Mouse (Mus musculus): ENCODE data around the gene Csad. TPM values are rescaled to one million over a fixed set of nuclear protein-coding genes. Genes with fewer than 3 reads are reported as not detected.
"Not testable (repeated sequence)": the region's sequence is repeated elsewhere in the genome, so short reads cannot be mapped to it uniquely, and the experiment has no call there.

Csad gene
- polyA plus RNA-seq, 1 experiment from 2014 or later, result 106 TPM

DNA sequence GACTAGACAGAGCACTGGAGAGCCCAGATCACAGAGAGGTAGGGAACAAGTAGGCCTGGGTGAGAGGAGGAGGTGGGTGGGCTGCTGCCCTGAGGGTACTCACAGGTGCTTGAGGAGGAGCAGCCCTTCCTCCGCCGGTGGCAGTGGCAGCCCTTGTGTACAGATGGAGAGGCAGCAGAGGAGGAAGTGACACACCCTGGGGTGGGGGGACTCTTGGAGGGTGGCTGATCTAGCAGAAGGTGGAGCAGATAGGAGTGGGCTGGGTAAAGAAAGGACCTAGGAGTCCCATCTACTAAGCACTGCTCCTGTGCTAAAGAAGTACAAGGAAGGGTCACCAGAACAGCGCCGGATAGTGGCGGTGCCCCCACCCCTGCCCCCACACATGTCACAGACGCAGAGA is 27.2 kb upstream of the Csad start, which contains the start of gene Itgb7:
Gene Itgb7, minus strand, starts transcription at position 197 of the 400 bp plus-strand sequence.
- Histone ChIP-seq H3K4me2 (replicated peaks) (no peak within 1 kb of the TSS), H3K27me3 (no peaks in the 10 kb centered on the region), H3K9me3 (replicated peaks) (no peaks in the 10 kb centered on the region), H3K27ac (replicated peaks) (peak within 1 kb of the TSS; percentile 51), H3K9ac (no peak within 1 kb of the TSS), H3K4me1 (peaks cover 32% of the 10 kb centered on the region), H3K36me3 (peaks cover 30% of the 10 kb centered on the region), H3K4me3 (replicated peaks) (no peak within 1 kb of the TSS)
- 39% methylated on average over 6 of the region's 6 CpGs for WGBS
- no peak for ATAC-seq (ENCODE audit: insufficient number of reproducible peaks, low FRiP score, low TSS enrichment, low read depth)

DNA sequence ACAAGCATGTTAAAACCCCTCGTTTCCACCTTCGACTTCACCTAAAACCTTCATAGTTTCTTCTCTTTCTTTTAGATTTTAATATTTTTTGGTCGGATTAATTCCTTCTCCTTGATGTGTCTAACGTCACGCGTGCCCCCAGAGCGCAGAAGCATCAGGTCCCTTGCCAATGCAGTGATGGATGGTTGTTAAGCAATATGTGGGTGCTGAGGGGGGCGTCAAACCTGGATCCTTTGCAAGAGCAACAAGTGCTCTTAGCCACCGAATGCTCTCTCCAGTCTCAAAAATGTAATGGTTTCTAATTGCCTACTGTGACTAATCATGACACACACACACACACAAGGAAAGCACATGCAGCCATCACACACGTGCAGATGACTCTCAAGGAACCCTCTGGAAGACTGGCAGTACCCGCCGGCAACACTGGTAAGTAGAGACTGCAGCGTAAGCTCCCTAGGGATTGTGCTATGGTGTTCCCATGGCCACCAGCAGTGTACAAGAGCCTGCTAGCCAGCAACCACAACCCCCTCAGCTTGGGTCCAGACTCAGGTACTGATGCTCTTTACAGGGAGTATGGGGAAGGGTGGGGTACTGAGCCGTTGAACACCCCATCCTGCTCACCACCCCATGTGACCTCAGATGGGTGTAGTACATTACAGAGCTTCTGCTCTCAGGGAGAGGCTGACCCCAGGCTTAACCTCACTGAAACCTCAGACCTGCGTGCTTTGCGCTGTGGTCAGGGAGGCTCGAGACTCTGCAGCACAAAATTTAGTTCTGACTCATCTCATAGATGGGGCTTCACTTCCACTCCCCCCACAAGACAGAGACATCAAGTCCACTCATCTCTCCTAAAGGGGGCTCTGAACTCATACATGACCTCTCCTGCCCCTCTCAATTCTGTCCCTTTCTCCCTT is 26.1 kb upstream of the Csad start:
- Histone ChIP-seq H3K27ac (replicated peaks) (no peak overlapping the region; the same call in 1 of the 2 replicates), H3K9ac (no peak overlapping the region), H3K4me2 (replicated peaks) (no peak overlapping the region), H3K4me3 (replicated peaks) (no peak overlapping the region), H3K4me1 (peaks cover 27% of the 10 kb centered on the region), H3K9me3 (replicated peaks) (no peaks in the 10 kb centered on the region), H3K36me3 (peaks cover 20% of the 10 kb centered on the region), H3K27me3 (no peaks in the 10 kb centered on the region)
- 0 out of 2 replicates have a peak, but pooled peaks have one; percentile 22 for ATAC-seq (ENCODE audit: insufficient number of reproducible peaks, low FRiP score, low TSS enrichment, low read depth)
- WGBS, result 68% methylated on average over 17 of the region's 17 CpGs

DNA sequence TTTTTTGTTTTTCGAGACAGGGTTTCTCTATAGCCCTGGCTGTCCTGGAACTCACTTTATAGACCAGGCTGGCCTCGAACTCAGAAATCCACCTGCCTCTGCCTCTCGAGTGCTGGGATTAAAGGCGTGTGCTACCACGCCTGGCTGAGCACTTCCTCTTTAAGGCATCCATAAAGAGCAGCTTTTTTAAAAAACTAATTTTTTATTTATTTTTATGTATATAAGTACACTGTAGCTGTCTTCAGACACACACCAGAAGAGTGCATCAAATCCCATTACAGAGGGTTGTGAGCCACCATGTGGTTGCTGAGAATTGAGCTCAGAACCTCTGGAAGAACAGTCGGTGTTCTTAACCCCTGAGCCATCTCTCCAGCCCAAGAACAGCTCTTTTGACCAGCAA is 21.1 kb upstream of the Csad start:
- not testable (repeated sequence) for H3K36me3 ChIP-seq; H3K27me3 ChIP-seq; H3K4me2 ChIP-seq (replicated peaks); H3K9me3 ChIP-seq (replicated peaks); H3K9ac ChIP-seq; ATAC-seq (ENCODE audit: insufficient number of reproducible peaks, low FRiP score, low TSS enrichment, low read depth); H3K27ac ChIP-seq (replicated peaks); H3K4me3 ChIP-seq (replicated peaks)
- 81% methylated on average over 6 of the region's 6 CpGs for WGBS
- H3K4me1 ChIP-seq, result peaks cover 18% of the 10 kb centered on the region

DNA sequence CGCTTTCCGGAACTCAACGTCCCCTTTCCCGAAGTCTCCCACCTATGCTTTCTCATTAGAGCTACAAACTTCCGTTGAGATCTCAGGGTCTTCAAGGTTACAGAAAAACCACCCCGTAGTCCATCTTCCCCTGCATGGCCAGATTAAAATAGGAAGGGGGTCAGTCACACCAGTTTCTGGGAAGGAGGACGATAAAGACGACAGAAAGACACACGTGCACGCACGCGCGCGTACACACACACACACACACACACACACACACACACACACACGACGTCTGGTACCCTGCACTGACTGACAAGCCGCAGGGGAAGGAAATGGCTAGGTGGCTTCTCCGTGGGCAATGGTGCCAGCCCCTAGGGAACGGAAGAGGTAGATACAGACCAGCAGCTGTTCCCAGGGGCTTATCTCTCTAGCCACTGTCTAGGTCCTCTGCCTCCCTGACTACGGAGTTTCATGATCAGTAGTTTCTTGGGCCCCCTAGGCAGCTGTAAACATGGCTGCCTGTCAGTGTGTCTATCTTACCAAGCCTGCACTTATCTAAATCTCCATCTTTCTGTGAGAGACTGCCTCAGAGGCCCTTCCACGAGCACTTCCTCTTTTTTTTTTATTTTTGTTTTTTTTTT is 20.6 kb upstream of the Csad start:
- WGBS, result 13% methylated on average over 21 of the region's 21 CpGs
- H3K9ac ChIP-seq, result 0 out of 2 replicates have a peak overlapping the region, but pooled peaks have one; percentile 35
- ATAC-seq (ENCODE audit: insufficient number of reproducible peaks, low FRiP score, low TSS enrichment, low read depth), result no peak
- H3K4me1 ChIP-seq, result peaks cover 18% of the 10 kb centered on the region
- H3K4me3 ChIP-seq (replicated peaks), result peak overlapping the region; percentile 48
- H3K9me3 ChIP-seq (replicated peaks), result no peaks in the 10 kb centered on the region
- no peaks in the 10 kb centered on the region for H3K36me3 ChIP-seq
- H3K27me3 ChIP-seq, result no peaks in the 10 kb centered on the region
- H3K4me2 ChIP-seq (replicated peaks), result peak overlapping the region; percentile 90
- no peak overlapping the region for H3K27ac ChIP-seq (replicated peaks)

DNA sequence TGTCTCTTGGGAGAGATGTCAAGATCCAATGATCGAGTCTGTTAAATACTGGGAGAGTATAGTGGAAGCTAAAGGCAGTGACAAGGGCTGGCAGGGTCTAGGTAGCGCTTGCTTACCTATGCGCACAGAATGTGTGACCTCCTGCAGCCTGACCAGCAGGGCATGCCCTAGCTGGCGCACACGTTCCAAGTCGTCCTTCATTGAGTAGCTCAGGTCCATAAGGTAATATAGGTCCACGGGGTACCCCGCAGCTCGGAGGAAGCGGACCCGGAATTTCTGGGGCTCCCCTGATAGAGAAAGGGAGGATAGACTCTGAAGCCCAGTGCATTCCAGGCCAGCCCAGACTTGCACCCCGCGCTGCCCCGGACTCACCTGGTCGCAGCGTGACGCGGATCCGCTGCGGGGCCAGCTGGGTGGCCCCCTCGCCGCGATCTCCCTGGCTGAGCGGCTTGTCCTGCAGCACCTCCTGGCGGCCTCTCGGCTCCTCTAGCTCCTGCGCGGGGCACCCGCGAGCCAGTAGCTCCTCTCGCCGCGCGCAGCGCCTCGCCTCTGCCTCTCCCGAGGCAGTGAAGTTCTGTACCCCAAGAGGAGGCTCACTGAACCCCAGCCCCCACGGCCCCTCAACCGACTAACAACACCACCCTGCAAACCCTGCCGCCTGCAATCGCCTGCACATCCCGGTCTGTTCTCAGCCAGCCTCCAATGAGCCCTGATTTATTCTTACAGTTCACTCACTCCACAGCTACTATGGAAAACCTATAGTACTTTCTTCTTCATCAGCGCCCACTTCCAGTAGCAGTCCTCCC is 19.9 kb upstream of the Csad start:
- peak overlapping the region; percentile 90 for H3K4me2 ChIP-seq (replicated peaks)
- no peaks in the 10 kb centered on the region for H3K36me3 ChIP-seq
- H3K9me3 ChIP-seq (replicated peaks), result no peaks in the 10 kb centered on the region
- H3K9ac ChIP-seq, result peak overlapping the region; percentile 35; the same call in 1 of the 2 replicates
- WGBS, result 3% methylated on average over 43 of the region's 43 CpGs
- H3K27ac ChIP-seq (replicated peaks), result no peak overlapping the region
- H3K4me1 ChIP-seq, result peaks cover 18% of the 10 kb centered on the region
- H3K27me3 ChIP-seq, result no peaks in the 10 kb centered on the region
- peak overlapping the region; percentile 48 for H3K4me3 ChIP-seq (replicated peaks)
- ATAC-seq (ENCODE audit: insufficient number of reproducible peaks, low FRiP score, low TSS enrichment, low read depth), result peak; percentile 84

DNA sequence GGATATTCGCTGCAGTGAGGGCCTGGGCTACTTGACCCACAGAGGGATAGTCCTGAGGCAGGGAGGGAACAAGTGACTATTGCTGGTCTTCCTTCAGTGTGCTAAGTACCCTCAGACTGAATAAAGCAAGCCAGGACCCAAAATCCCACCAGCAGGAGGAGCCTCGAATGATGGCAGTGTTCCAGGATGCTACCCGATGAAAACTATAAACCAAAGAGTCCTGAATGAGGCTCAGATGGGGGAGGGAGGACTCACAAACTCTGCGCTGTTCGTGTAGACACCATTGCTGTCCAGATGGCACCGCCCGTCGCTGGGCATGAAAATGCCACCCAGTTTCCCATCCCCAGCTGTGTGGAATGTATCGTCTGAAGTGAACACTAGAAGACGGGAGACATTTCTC is 17.9 kb upstream of the Csad start:
- Histone ChIP-seq H3K27me3 (no peaks in the 10 kb centered on the region), H3K9ac (no peak overlapping the region), H3K4me1 (peaks cover 18% of the 10 kb centered on the region), H3K36me3 (no peaks in the 10 kb centered on the region), H3K9me3 (replicated peaks) (no peaks in the 10 kb centered on the region), H3K27ac (replicated peaks) (no peak overlapping the region), H3K4me2 (replicated peaks) (no peak overlapping the region), H3K4me3 (replicated peaks) (no peak overlapping the region)
- ATAC-seq (ENCODE audit: insufficient number of reproducible peaks, low FRiP score, low TSS enrichment, low read depth), result no peak
- WGBS, result 48% methylated on average over 10 of the region's 10 CpGs

DNA sequence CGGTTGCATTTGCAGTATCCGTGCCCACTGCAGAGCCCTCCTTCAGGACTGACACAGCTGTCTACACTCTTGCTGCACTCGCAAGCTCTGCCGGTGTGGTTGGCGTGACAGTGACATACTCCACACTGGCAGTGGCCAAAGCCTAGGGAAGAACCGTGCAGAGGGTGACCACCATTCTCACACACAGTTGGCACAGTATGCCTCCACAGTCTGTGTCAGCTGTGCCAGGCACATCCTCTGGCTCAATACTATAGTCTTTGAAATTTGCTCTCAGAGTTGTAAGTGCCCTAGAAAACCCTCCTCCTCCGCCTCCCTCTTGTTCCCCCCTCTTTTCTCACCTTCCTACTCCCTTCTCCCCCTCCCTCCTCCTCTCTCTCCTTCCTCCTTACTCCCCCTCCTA is 12.8 kb upstream of the Csad start:
- Histone ChIP-seq H3K36me3 (peaks cover 40% of the 10 kb centered on the region), H3K4me1 (peaks cover 1% of the 10 kb centered on the region; the same call in 1 of the 2 replicates), H3K9ac (no peak overlapping the region), H3K9me3 (replicated peaks) (no peaks in the 10 kb centered on the region), H3K27ac (replicated peaks) (no peak overlapping the region), H3K4me3 (replicated peaks) (no peak overlapping the region), H3K27me3 (no peaks in the 10 kb centered on the region), H3K4me2 (replicated peaks) (no peak overlapping the region)
- WGBS, result 86% methylated on average over 7 of the region's 7 CpGs
- no peak for ATAC-seq (ENCODE audit: insufficient number of reproducible peaks, low FRiP score, low TSS enrichment, low read depth)

DNA sequence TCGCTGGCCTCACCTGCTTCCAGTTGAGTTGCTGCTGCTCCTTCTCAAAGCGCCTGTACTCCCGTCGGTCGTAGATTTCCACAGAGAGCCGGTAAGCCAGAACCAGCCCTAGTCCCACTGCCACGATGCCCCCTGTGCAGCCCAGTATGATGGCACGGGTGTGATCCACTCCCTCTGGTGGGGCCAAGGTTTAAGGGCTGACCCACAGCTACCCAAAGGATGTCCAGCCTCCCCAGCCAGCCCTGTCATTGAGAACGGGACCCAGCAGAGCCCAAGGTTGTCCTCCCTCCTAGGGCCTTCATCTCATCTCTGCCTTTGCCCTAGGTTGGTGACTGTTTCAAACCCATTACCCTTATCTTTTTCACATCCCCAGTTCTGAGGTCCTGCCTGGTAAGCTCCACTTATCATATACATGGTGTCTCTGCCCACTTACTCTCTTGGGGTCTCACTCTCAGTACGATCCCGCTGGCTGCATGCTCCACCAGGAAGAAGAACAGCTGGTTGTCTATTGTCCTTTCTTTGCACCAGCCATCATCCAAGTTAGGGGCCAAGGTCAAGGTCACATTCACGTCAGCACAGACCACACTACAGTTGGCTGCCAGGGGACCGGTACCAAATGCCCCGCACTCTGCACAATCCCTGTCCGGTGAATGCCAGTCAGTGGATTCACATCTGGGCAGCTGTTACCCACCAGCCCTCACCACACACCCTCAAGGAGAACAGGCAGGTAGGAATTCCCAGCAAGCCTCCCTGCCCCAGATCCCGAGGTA is 12.1 kb upstream of the Csad start:
- no peak overlapping the region for H3K9ac ChIP-seq
- 82% methylated on average over 16 of the region's 16 CpGs for WGBS
- H3K27ac ChIP-seq (replicated peaks), result no peak overlapping the region
- no peaks in the 10 kb centered on the region for H3K9me3 ChIP-seq (replicated peaks)
- no peak overlapping the region for H3K4me2 ChIP-seq (replicated peaks)
- no peak overlapping the region for H3K4me3 ChIP-seq (replicated peaks)
- ATAC-seq (ENCODE audit: insufficient number of reproducible peaks, low FRiP score, low TSS enrichment, low read depth), result no peak
- H3K4me1 ChIP-seq, result no peaks in the 10 kb centered on the region
- H3K36me3 ChIP-seq, result peaks cover 47% of the 10 kb centered on the region
- H3K27me3 ChIP-seq, result no peaks in the 10 kb centered on the region

DNA sequence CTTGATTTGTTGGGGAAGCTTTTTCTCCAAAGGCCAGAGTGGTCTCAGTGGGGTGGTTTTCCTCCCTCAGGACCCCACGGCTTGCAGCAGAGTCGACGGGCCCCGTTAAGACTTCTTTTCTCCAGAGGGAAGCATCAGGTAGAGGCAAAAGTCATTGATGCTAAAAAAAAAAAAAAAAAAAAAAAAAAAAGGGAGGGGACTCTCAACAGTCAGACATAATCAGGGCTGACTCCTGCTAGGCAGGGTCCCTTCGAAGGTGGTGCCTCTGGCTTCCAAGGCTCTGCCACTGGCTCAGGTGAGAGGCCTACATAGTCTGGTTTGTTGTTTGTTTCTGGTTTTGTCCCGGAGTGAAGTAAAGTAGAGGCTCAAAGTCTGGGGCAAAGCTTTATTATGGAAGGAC is 11.1 kb upstream of the Csad start:
- H3K27me3 ChIP-seq, result no peaks in the 10 kb centered on the region
- WGBS, result 64% methylated on average over 6 of the region's 6 CpGs
- H3K9me3 ChIP-seq (replicated peaks), result no peaks in the 10 kb centered on the region
- H3K36me3 ChIP-seq, result peaks cover 54% of the 10 kb centered on the region
- H3K9ac ChIP-seq, result no peak overlapping the region
- no peak overlapping the region for H3K4me3 ChIP-seq (replicated peaks)
- H3K27ac ChIP-seq (replicated peaks), result no peak overlapping the region
- no peak for ATAC-seq (ENCODE audit: insufficient number of reproducible peaks, low FRiP score, low TSS enrichment, low read depth)
- no peak overlapping the region for H3K4me2 ChIP-seq (replicated peaks)
- no peaks in the 10 kb centered on the region for H3K4me1 ChIP-seq

DNA sequence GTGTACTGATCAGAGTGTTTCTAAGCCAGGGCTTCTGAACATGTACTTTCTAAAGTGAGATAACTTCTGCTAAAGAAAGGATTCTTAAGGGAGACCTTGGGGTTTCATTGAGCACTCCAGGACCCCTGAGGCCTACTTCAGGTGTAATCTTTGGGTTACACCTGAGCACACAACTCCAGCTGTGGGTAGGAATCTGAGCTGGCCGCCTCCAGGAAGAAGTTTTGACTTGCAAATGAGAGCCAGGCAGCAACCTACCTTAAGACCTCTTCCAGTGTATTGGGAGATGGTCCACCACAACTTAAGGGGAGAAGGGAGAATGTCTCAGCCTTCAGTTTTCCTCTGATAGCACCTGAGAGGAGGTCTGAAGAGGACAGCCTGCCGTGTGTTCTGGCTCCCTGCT is 9.6 kb upstream of the Csad start:
- H3K9ac ChIP-seq, result no peak overlapping the region
- ATAC-seq (ENCODE audit: insufficient number of reproducible peaks, low FRiP score, low TSS enrichment, low read depth), result no peak
- H3K4me2 ChIP-seq (replicated peaks), result no peak overlapping the region
- no peak overlapping the region for H3K4me3 ChIP-seq (replicated peaks)
- no peak overlapping the region for H3K27ac ChIP-seq (replicated peaks)
- H3K27me3 ChIP-seq, result no peaks in the 10 kb centered on the region
- 44% methylated on average over 2 of the region's 2 CpGs for WGBS
- no peaks in the 10 kb centered on the region for H3K9me3 ChIP-seq (replicated peaks)
- H3K4me1 ChIP-seq, result no peaks in the 10 kb centered on the region
- H3K36me3 ChIP-seq, result peaks cover 67% of the 10 kb centered on the region
